Mouse (Mus musculus): Measurements from ENCODE around the gene Rnf149. TPM values are rescaled to one million over a fixed set of nuclear protein-coding genes. Genes with fewer than 3 reads are reported as not detected.
A peak's percentile ranks its signal among the peaks of the same experiment; 100 is the strongest.

Gene Rnf149
- polyA plus RNA-seq, 1 experiment, result 52.6 TPM

- 0 out of 2 replicates have a peak, but pooled peaks cover 2% of the 10 kb centered on the region for H3K4me1 ChIP-seq (ENCODE audit: control insufficient read depth, insufficient read depth, low read length)
- H3K27ac ChIP-seq (ENCODE audit: insufficient read depth, low read length), result peak overlapping the region; percentile 56
- peak; percentile 82 for TF ChIP-seq POLR2A (IDR thresholded peaks at IDR 0.05; ENCODE audit: low read depth, low read length)
- no peak for TF ChIP-seq CTCF (IDR thresholded peaks at IDR 0.05; ENCODE audit: borderline replicate concordance, insufficient read depth, low read length)
- H3K4me3 ChIP-seq (ENCODE audit: insufficient read depth, low read length), result peak overlapping the region; percentile 80
Observed at GRCm38 (mm10) chr1:39535515-39536311, 41.5 kb downstream of the Rnf149 start.

DNA sequence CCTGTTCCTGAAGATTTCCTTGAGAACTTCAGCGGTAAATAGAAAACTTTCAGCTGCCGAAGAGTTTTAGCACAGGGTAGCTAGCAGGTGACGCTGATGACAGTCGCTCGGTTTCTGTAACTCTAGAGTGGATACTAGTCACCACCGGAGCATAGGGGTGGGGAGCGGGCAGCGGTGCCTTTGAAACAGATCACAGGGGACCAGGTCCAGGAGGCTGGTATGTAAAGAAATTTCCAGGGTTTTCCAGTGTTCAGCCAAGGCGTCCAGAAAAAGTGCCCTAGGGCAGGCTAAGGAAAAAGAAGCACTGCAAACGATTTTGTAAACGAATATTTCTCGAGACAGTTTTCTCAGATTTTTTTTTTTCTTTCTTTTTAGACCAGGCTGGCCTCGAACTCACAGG lies 42.4 kb downstream of the Rnf149 start, which contains the start of gene Cnot11:
TSS of gene Cnot11 (plus strand) at position 162 of the 400 bp plus-strand sequence.
- H3K27ac ChIP-seq (ENCODE audit: insufficient read depth, low read length), result peak within 1 kb of the TSS; percentile 56
- peak within 1 kb of the TSS; percentile 80 for H3K4me3 ChIP-seq (ENCODE audit: insufficient read depth, low read length)
- H3K4me1 ChIP-seq (ENCODE audit: control insufficient read depth, insufficient read depth, low read length), result 0 out of 2 replicates have a peak, but pooled peaks cover 2% of the 10 kb centered on the region
- TF ChIP-seq CTCF (IDR thresholded peaks at IDR 0.05; ENCODE audit: borderline replicate concordance, insufficient read depth, low read length) (no peak), POLR2A (IDR thresholded peaks at IDR 0.05; ENCODE audit: low read depth, low read length) (no peak)

- Histone ChIP-seq H3K4me3 (ENCODE audit: insufficient read depth, low read length) (no peak overlapping the region), H3K4me1 (ENCODE audit: control insufficient read depth, insufficient read depth, low read length) (peaks cover 6% of the 10 kb centered on the region; the same call in 1 of the 2 replicates), H3K27ac (ENCODE audit: insufficient read depth, low read length) (no peak overlapping the region)
- TF ChIP-seq POLR2A (IDR thresholded peaks at IDR 0.05; ENCODE audit: low read depth, low read length) (no peak), CTCF (IDR thresholded peaks at IDR 0.05; ENCODE audit: borderline replicate concordance, insufficient read depth, low read length) (no peak)
Observed at GRCm38 (mm10) chr1:39533917-39534316, 43.3 kb downstream of the Rnf149 start.

- H3K27ac ChIP-seq (ENCODE audit: insufficient read depth, low read length), result no peak overlapping the region
- H3K4me3 ChIP-seq (ENCODE audit: insufficient read depth, low read length), result no peak overlapping the region
- TF ChIP-seq POLR2A (IDR thresholded peaks at IDR 0.05; ENCODE audit: low read depth, low read length), result no peak
- no peak for TF ChIP-seq CTCF (IDR thresholded peaks at IDR 0.05; ENCODE audit: borderline replicate concordance, insufficient read depth, low read length)
- H3K4me1 ChIP-seq (ENCODE audit: control insufficient read depth, insufficient read depth, low read length), result peaks cover 4% of the 10 kb centered on the region; the same call in 1 of the 2 replicates
Observed at GRCm38 (mm10) chr1:39531036-39531435, 46.2 kb downstream of the Rnf149 start.

DNA sequence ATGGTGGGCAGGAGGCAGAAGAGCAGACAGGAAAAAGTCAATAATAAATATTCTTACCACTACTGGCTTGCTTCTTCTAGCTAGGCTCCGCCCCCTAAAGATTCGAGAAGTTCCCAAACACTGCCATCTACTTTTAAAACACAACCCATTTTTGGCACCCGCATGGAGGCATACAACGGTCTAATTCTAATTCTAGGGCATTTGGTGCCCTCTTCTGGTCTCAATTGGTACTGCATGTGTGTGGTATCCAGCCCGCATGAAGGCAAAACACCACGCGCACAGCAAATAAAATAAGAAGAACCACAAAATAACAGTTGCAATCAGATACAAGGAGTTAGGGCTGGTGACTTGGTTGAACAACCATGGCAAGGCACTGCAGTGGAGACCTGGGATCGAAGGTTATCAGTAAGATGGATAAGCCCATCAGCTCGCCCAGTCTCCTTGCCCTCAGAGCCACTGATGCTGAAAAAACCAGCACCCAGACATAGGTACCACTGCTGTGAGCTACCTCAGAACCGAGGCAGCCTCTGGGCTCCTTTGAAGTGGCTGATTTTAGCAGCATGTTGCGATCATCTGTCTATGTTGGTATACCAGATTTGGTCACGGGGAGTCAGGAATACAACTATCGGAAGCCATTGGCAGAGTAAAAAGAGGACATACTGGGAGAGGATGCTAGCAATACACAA lies 46.8 kb downstream of the Rnf149 start:
- H3K27ac ChIP-seq (ENCODE audit: insufficient read depth, low read length), result no peak overlapping the region
- TF ChIP-seq CTCF (IDR thresholded peaks at IDR 0.05; ENCODE audit: borderline replicate concordance, insufficient read depth, low read length), result peak; percentile 35; the same call in 1 of the 2 replicates
- TF ChIP-seq POLR2A (IDR thresholded peaks at IDR 0.05; ENCODE audit: low read depth, low read length), result no peak
- H3K4me3 ChIP-seq (ENCODE audit: insufficient read depth, low read length), result no peak overlapping the region
- H3K4me1 ChIP-seq (ENCODE audit: control insufficient read depth, insufficient read depth, low read length), result peaks cover 4% of the 10 kb centered on the region; the same call in 1 of the 2 replicates

GRCm38 (mm10) chr1:39528319-39528718 lies 48.9 kb downstream of the Rnf149 start:
- Histone ChIP-seq H3K4me3 (ENCODE audit: insufficient read depth, low read length) (no peak overlapping the region), H3K27ac (ENCODE audit: insufficient read depth, low read length) (no peak overlapping the region), H3K4me1 (ENCODE audit: control insufficient read depth, insufficient read depth, low read length) (peaks cover 4% of the 10 kb centered on the region; the same call in 1 of the 2 replicates)
- TF ChIP-seq POLR2A (IDR thresholded peaks at IDR 0.05; ENCODE audit: low read depth, low read length) (no peak), CTCF (IDR thresholded peaks at IDR 0.05; ENCODE audit: borderline replicate concordance, insufficient read depth, low read length) (no peak)

DNA sequence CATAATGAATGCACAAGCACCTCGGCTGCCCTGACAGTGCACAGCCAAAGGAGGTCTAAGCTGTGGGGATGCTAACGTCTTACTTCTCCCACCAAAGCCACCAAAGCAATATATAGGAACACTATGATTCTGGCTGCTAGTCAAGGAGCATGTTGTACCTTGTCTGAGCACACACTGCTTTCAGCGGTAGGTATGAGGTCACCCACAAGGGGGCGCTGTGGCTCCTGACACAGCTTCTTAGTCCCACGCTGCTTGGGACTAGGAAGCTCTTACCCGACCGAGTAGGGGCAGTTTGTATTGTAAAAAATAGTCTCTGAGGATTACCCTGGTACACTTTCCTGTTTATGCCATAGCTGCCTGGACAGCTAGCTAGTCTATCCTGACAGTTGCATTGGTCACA lies 49.8 kb downstream of the Rnf149 start:
- Histone ChIP-seq H3K27ac (ENCODE audit: insufficient read depth, low read length) (no peak overlapping the region), H3K4me3 (ENCODE audit: insufficient read depth, low read length) (no peak overlapping the region), H3K4me1 (ENCODE audit: control insufficient read depth, insufficient read depth, low read length) (peaks cover 4% of the 10 kb centered on the region; the same call in 1 of the 2 replicates)
- TF ChIP-seq CTCF (IDR thresholded peaks at IDR 0.05; ENCODE audit: borderline replicate concordance, insufficient read depth, low read length), result peak; percentile 81
- TF ChIP-seq POLR2A (IDR thresholded peaks at IDR 0.05; ENCODE audit: low read depth, low read length), result no peak

DNA sequence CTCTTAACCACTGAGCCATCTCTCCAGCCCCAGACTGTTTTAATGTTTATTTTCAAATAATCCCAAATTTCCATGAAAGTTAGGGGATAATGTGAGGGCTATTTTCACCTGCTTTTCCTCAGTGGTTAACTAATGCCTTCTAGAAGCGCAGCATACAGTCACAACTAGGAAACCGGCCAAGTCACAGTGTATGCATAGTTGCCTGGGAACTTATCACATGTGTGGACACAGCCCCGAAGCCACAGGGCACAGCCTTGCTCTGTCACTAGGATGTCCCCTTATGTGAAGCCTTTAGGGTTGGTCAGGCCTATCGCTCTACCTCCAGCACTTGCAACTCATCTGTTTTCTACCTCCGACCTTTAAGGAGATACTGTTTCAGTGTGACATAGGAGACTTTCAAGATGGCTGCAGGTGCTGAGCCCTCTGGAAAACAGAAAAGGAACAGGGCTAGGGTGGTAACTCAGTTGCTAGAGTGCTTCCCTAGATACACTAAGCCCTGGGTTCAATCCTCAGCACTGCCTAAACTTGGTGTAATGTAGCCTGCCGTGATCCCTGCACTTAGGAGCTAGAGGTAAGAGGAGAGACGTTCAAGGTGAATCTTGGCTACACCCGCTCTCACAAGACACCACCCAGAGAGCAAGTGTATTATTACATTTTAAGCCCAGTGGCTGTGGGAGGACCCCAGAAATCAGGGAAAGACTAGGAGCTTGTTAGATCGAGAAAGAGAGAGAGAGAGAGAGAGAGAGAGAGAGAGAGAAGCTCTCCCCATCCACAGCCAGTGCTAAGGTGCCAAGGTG lies 50.6 kb downstream of the Rnf149 start:
- TF ChIP-seq POLR2A (IDR thresholded peaks at IDR 0.05; ENCODE audit: low read depth, low read length), result no peak
- no peak for TF ChIP-seq CTCF (IDR thresholded peaks at IDR 0.05; ENCODE audit: borderline replicate concordance, insufficient read depth, low read length)
- Histone ChIP-seq H3K4me3 (ENCODE audit: insufficient read depth, low read length) (no peak overlapping the region), H3K27ac (ENCODE audit: insufficient read depth, low read length) (no peak overlapping the region), H3K4me1 (ENCODE audit: control insufficient read depth, insufficient read depth, low read length) (peaks cover 4% of the 10 kb centered on the region; the same call in 1 of the 2 replicates)

DNA sequence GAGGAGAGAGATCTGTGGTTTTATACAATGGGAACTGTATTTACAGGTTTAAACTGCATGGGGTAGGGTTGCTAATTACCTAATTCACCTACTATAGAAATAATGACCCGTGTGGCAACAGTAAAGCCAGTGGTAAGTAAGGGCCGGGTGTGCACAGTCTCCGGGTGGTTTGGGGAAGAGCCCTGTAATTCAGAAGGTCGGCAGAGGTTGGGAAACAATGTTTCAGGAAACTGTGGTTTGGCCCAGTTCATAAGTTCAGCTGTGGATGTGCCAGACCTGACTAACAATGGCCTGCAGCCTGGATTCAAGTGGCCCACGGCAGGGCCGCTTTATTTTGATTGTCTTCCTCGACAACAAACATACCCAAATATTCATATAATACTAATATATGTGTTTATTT lies 51.4 kb downstream of the Rnf149 start:
- Histone ChIP-seq H3K4me3 (ENCODE audit: insufficient read depth, low read length) (no peak overlapping the region), H3K27ac (ENCODE audit: insufficient read depth, low read length) (no peak overlapping the region), H3K4me1 (ENCODE audit: control insufficient read depth, insufficient read depth, low read length) (peaks cover 4% of the 10 kb centered on the region; the same call in 1 of the 2 replicates)
- TF ChIP-seq POLR2A (IDR thresholded peaks at IDR 0.05; ENCODE audit: low read depth, low read length), result no peak
- no peak for TF ChIP-seq CTCF (IDR thresholded peaks at IDR 0.05; ENCODE audit: borderline replicate concordance, insufficient read depth, low read length)

Data from embryonic fibroblast, embryonic 13.5 days (primary cell).